Mouse (Mus musculus) heart, postnatal 0 days (tissue): ENCODE measurements around the gene Ano8.
A peak's percentile ranks its signal among the peaks of the same experiment; 100 is the strongest.

ENCODE experiments used
- CTCF ChIP-seq: IDR thresholded peaks from 2 replicates; pipeline ENCODE4 v1.5.1; 2016; ENCODE audit warnings: antibody characterized with exemption, control low read depth, low read depth
- EP300 ChIP-seq: IDR thresholded peaks from 2 replicates; pipeline ENCODE4 v1.6.1; 2016; ENCODE audit warnings: antibody characterized with exemption, low read depth

GRCm38 (mm10) chr8:71497881-71498501 is 12.2 kb upstream of the Ano8 start:
- no peak for TF ChIP-seq CTCF
- 0 out of 2 replicates have a peak, but pooled peaks have one; percentile 21 for TF ChIP-seq EP300
